Mouse (Mus musculus) CH12.LX (cell line): Measurements from ENCODE around the gene AC140267.1.

Experiments
- CTCF ChIP-seq, 2 experiments: IDR thresholded peaks in 1 of 2; conservative IDR thresholded peaks in 1 of 2; 2 replicates each; pipeline ENCODE4 v1.5.1; 2011 to 2012; ENCODE audit warnings: low read depth in 2 of 2, low read length in 2 of 2, improper control_type of control experiment in 1 of 2, inconsistent platforms in 1 of 2, mild to moderate bottlenecking in 1 of 2, moderate library complexity in 1 of 2
- E2F4 ChIP-seq: IDR thresholded peaks from 2 replicates; pipeline ENCODE4 v1.6.1; 2011; ENCODE audit warnings: low read depth, low read length, improper control_type of control experiment; ENCODE audit not compliant: insufficient replicate concordance
- ETS1 ChIP-seq: conservative IDR thresholded peaks from 2 replicates; pipeline ENCODE4 v1.6.1; 2012; ENCODE audit warnings: low read depth, mild to moderate bottlenecking, inconsistent platforms, low read length, improper control_type of control experiment, moderate library complexity
- MAZ ChIP-seq: IDR thresholded peaks from 2 replicates; pipeline ENCODE4 v1.6.1; 2012; ENCODE audit warnings: low read depth, mild to moderate bottlenecking, inconsistent platforms, low read length, improper control_type of control experiment, moderate library complexity
- POLR2A ChIP-seq: IDR thresholded peaks from 2 replicates; pipeline ENCODE4 v1.6.1; 2011; ENCODE audit warnings: low read depth, mild to moderate bottlenecking, improper control_type of control experiment, low read length
- POLR2AphosphoS2 ChIP-seq: IDR thresholded peaks from 2 replicates; pipeline ENCODE4 v1.6.1; 2011; ENCODE audit warnings: low read depth, low read length, improper control_type of control experiment
- TBP ChIP-seq: conservative IDR thresholded peaks from 2 replicates; pipeline ENCODE4 v1.6.1; 2011; ENCODE audit warnings: low read depth, low read length, improper control_type of control experiment
- USF1 ChIP-seq: IDR thresholded peaks from 2 replicates; pipeline ENCODE4 v1.6.1; 2014; ENCODE audit warnings: low read depth, mild to moderate bottlenecking, inconsistent platforms, low read length, improper control_type of control experiment

- TF ChIP-seq CTCF (conservative IDR thresholded peaks at IDR 0.05 in 1 of 2, IDR thresholded peaks at IDR 0.05 in 1 of 2; ENCODE audit: low read depth in 2 of 2, low read length in 2 of 2) (no peak), ETS1 (no peak), USF1 (no peak), E2F4 (no peak), POLR2A (no peak), MAZ (no peak), TBP (no peak), POLR2AphosphoS2 (no peak)
These were observed 14.0 kb downstream of the AC140267.1 start for GRCm38 (mm10) chr15:80249672-80250071.
